Mouse (Mus musculus) stomach, embryonic 14.5 days (tissue): ENCODE measurements around the gene Htr1d. TPM values are rescaled to one million over a fixed set of nuclear protein-coding genes. Genes with fewer than 3 reads are reported as not detected.

Source experiments
- ATAC-seq: fragments of 200-750 bp; cut with Nextera tagmentation; 2 replicates; pipeline ENCODE4 v1.8.0; 2017; ENCODE audit warnings: low read depth, moderate TSS enrichment; ENCODE audit not compliant: insufficient number of reproducible peaks, insufficient read depth, low FRiP score
- H3K27ac ChIP-seq: fragments of 300-500 bp; sonication (generic); 2 replicates; pipeline ENCODE4 v1.5.1; 2014; ENCODE audit warnings: mild to moderate bottlenecking, low read length, moderate library complexity, mixed read lengths
- H3K27me3 ChIP-seq: fragments of 300-500 bp; sonication (generic); 2 replicates; pipeline ENCODE4 v1.6.1; 2014; ENCODE audit warnings: low read length, control low read depth, mixed read lengths; ENCODE audit not compliant: control insufficient read depth, insufficient read depth
- H3K36me3 ChIP-seq: fragments of 300-500 bp; sonication (generic); 2 replicates; pipeline ENCODE4 v1.6.1; 2014; ENCODE audit warnings: mild to moderate bottlenecking, control low read depth, low read length, moderate library complexity, mixed read lengths; ENCODE audit not compliant: control insufficient read depth, insufficient read depth
- H3K4me1 ChIP-seq: fragments of 300-500 bp; sonication (generic); 2 replicates; pipeline ENCODE4 v1.6.1; 2014; ENCODE audit warnings: low read length, control low read depth, mixed read lengths; ENCODE audit not compliant: control insufficient read depth, insufficient read depth
- H3K4me2 ChIP-seq: fragments of 300-500 bp; sonication (generic); replicated peaks from 2 replicates; pipeline ENCODE4 v1.6.1; 2014; ENCODE audit warnings: low read depth, low read length, control low read depth
- H3K4me3 ChIP-seq: fragments of 300-500 bp; sonication (generic); 2 replicates; pipeline ENCODE4 v1.5.1; 2014; ENCODE audit warnings: low read depth, low read length, control low read depth
- H3K9ac ChIP-seq: fragments of 300-500 bp; sonication (generic); replicated peaks from 2 replicates; pipeline ENCODE4 v1.6.1; 2014; ENCODE audit warnings: low read depth, mild to moderate bottlenecking, control low read depth, low read length, moderate library complexity, mixed read lengths
- H3K9me3 ChIP-seq: fragments of 300-500 bp; sonication (generic); 2 replicates; pipeline ENCODE4 v1.6.1; 2016; ENCODE audit warnings: low read depth, low read length, control low read depth; ENCODE audit not compliant: control insufficient read depth
- WGBS: fragments of 180-500 bp; shearing (Covaris S2); extraction: QIAGEN DNeasy Blood & Tissue Kit; methylation state at CpG from one replicate; pipeline ENCODE4 v1.1.7; 2014; 5-methylcytosine and 5-hydroxymethylcytosine counted together
- polyA plus RNA-seq: library from polyadenylated mRNA; unstranded; fragments of >200 nt; fragmentation: Nextera tagmentation; extraction: Ambion mirVana; gene quantifications from 2 replicates; pipeline ENCODE4 v1.2.1, GENCODE M21; 2014

Htr1d gene
- polyA plus RNA-seq, 1 experiment from 2014 or later = 0.42 TPM

DNA sequence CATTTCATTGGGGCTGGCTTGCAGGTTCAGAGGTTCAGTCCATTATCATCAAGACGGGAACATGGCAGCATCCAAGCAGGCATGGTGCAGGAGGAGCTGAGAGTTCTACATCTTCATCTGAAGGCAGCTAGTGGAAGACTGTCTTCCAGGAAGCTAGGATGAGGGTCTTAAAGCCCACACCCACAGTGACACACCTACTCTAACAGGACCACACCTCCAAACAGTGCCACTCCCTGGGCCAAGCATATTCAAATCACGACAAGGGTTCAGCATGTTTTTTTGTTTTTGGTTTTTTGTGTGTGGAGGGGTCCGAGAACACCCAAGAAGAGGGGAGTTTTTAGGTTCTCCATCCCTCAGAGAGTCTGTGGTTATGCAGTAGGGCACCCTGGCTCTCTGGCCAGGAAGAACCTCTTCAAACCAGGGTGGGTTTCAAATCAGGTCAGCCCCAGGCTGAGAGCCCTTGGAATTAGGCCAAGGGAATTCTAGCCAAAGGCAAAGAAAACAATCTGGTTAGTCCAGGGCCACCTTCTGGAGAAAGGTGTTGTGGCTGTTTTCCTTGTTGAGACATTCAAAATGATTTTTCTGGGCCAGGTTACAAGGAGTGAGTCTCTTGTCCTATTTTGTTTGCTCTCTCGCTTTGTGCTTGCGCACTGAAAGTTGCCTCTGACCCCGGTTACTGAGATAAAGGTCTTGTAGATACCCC is 33.3 kb downstream of the Htr1d start:
- Histone ChIP-seq H3K9me3 (no peaks in the 10 kb centered on the region), H3K4me1 (no peaks in the 10 kb centered on the region), H3K27me3 (no peaks in the 10 kb centered on the region), H3K4me3 (no peak overlapping the region), H3K9ac (no peak overlapping the region), H3K27ac (no peak overlapping the region), H3K4me2 (no peak overlapping the region), H3K36me3 (no peaks in the 10 kb centered on the region)
- WGBS = 89% methylated on average over 6 of the region's 6 CpGs
- ATAC-seq = no peak

DNA sequence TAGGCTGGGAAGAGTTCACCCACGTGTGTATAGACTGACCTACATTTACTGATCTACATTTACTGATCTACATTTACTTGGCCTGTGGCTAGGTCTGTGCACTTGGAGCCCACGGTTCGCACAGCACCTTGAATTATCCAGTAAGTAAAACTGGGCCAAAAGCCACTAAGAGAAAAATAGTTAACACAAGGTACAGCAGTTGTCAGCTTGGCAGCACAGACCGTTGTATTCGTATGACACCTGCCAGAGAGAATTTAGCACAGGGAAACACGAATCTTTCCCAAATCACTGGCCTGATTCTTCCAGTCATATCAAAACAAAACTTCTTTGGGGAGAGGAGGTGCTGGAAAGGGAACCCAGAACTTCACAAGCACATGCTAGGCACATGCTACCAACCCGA is 35.0 kb downstream of the Htr1d start:
- 0 out of 2 replicates have a peak, but pooled peaks cover under 1% of the 10 kb centered on the region for H3K27me3 ChIP-seq
- no peaks in the 10 kb centered on the region for H3K9me3 ChIP-seq
- no peak overlapping the region for H3K27ac ChIP-seq
- ATAC-seq = no peak
- 84% methylated on average over 7 of the region's 7 CpGs for WGBS
- no peaks in the 10 kb centered on the region for H3K36me3 ChIP-seq
- H3K4me1 ChIP-seq = 0 out of 2 replicates have a peak, but pooled peaks cover 3% of the 10 kb centered on the region
- H3K9ac ChIP-seq = no peak overlapping the region
- H3K4me3 ChIP-seq = no peak overlapping the region
- no peak overlapping the region for H3K4me2 ChIP-seq

DNA sequence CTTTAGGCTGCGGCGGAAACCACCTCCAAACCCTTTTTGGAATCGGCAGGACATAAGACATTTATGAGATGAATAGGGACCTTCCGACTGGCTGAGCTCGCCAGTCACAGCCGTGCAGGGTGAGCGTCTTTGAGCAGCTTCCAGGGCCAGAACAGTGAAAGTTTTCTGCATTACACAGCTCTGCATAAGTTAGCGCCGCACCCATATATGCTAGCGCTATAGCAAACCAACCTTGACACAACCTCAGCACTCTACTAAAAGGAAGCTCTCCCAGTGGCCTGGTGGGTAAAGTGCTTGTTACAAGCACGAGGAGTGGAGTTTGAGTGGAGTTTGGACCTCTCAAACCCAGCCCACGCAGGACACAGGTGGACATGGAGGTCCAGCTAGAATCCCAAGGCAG is 35.9 kb downstream of the Htr1d start:
- Histone ChIP-seq H3K27me3 (0 out of 2 replicates have a peak, but pooled peaks cover 3% of the 10 kb centered on the region), H3K4me1 (peaks cover 7% of the 10 kb centered on the region; the same call in 1 of the 2 replicates), H3K4me2 (no peak overlapping the region), H3K27ac (no peak overlapping the region), H3K4me3 (no peak overlapping the region), H3K36me3 (no peaks in the 10 kb centered on the region), H3K9me3 (no peaks in the 10 kb centered on the region), H3K9ac (no peak overlapping the region)
- WGBS = 82% methylated on average over 12 of the region's 12 CpGs
- no peak for ATAC-seq

DNA sequence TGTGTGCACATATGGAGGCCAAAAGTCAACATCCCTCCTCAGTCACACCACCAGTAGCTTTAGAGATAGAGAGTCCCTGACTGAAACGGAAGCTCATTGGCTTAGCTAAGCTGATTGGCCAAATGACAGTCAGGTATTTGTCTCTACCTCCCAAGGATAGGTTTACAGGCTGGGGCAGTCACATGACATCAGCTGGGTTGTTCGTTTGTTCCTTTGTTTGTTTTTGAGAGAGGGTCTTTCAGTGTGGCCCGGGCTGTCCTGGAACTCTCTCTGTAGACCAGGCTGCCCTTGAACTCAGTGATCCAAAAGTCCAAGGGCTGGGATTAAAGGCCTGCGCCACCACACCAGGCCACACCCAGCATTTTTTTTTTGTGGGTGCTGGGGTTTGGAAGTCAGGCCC is 37.9 kb downstream of the Htr1d start:
- Histone ChIP-seq H3K4me2 (no peak overlapping the region; the same call in 1 of the 2 replicates), H3K4me3 (no peak overlapping the region), H3K27ac (no peak overlapping the region), H3K4me1 (peaks cover 7% of the 10 kb centered on the region; the same call in 1 of the 2 replicates), H3K27me3 (0 out of 2 replicates have a peak, but pooled peaks cover 3% of the 10 kb centered on the region), H3K36me3 (no peaks in the 10 kb centered on the region), H3K9ac (no peak overlapping the region), H3K9me3 (no peaks in the 10 kb centered on the region)
- ATAC-seq = no peak
- 42% methylated on average over 4 of the region's 4 CpGs for WGBS

DNA sequence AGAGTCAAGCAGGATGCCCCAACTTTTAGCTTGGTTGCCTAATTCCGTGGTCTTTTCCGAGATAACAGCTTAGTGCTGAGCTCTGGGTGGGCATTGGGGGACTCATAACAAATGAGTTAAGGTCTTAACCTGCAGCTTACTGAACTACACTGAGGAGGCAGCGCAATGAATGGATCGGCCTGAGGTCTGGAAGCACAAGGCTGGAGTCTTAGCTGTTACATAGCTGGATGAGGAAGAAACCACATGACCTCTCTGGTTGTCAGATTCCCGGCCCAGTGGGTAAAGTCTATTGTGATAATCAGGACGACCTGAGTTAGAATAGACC is 38.4 kb downstream of the Htr1d start:
- peak overlapping the region; percentile 64 for H3K4me3 ChIP-seq
- no peak overlapping the region for H3K9ac ChIP-seq
- no peaks in the 10 kb centered on the region for H3K9me3 ChIP-seq
- 16% methylated on average over 6 of the region's 6 CpGs for WGBS
- no peak for ATAC-seq
- no peaks in the 10 kb centered on the region for H3K36me3 ChIP-seq
- 0 out of 2 replicates have a peak, but pooled peaks cover 3% of the 10 kb centered on the region for H3K27me3 ChIP-seq
- peaks cover 7% of the 10 kb centered on the region; the same call in 1 of the 2 replicates for H3K4me1 ChIP-seq
- no peak overlapping the region for H3K27ac ChIP-seq
- peak overlapping the region; percentile 97 for H3K4me2 ChIP-seq

DNA sequence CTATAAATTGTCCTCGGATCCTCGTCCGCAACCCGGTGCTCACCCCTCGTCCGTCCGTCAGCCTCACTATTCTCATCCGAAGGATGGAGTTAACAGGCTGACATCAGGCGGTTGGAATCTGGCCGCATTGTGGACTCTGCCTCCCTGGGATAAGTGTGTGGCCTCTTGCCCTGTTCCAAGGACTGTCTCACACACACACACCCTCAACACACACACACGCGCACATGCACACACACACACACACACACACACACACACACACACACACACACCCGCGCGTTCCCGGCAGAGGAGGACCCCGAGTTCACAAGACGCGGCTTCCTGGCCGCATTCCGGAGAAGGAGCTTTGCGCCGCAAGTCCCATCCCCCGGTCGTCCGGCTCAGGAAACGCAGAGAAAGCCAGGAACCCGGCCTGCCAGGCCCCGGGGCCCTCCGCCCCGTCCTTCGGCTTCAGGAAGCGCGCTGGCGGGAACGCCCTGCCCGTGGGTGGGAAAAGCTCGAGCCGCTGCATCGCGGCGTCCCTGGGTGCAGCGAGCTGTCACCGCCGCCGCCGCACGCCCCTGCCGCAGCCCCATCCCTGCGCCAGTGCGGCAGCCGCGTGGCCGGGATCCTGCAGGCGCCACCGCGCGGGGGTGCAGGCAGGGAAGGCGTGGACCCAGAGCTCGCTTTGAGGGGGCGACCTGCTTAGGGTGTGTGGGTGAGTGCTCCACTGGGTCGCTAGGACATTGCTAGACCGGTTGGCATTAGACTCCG is 38.9 kb downstream of the Htr1d start, which contains the start of gene 6030445D17Rik:
Gene 6030445D17Rik, plus strand, starts transcription at position 165 of the 753 bp plus-strand sequence.
- Histone ChIP-seq H3K27ac (peak within 1 kb of the TSS; percentile 72; the same call in 1 of the 2 replicates), H3K4me1 (peaks cover 7% of the 10 kb centered on the region; the same call in 1 of the 2 replicates), H3K4me3 (peak within 1 kb of the TSS; percentile 64), H3K9ac (peak within 1 kb of the TSS; percentile 58), H3K4me2 (peak within 1 kb of the TSS; percentile 97), H3K36me3 (no peaks in the 10 kb centered on the region), H3K27me3 (0 out of 2 replicates have a peak, but pooled peaks cover 3% of the 10 kb centered on the region), H3K9me3 (no peaks in the 10 kb centered on the region)
- under 1% methylated on average over 64 of the region's 64 CpGs for WGBS
- peak; percentile 77 for ATAC-seq

DNA sequence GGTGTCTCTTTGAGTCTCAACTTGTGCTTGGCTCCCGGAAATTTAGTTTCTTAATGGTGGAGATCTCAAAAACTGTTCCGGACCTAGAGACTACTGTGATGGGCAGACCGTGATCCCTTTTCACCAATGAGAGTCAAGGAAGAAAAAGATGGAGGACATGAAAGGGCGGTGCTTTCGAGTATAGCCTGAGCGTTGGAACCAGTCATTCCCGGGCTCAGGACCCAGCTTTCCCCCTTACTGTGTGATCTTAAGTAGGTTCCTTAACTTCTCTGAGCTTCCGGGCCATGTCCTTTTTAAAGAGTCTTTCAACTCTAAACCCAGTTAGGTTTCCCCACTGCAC is 39.5 kb downstream of the Htr1d start:
- peak overlapping the region; percentile 58 for H3K9ac ChIP-seq
- WGBS = 2% methylated on average over 8 of the region's 8 CpGs
- no peaks in the 10 kb centered on the region for H3K36me3 ChIP-seq
- peak; percentile 47 for ATAC-seq
- peak overlapping the region; percentile 72; the same call in 1 of the 2 replicates for H3K27ac ChIP-seq
- peak overlapping the region; percentile 97 for H3K4me2 ChIP-seq
- peaks cover 7% of the 10 kb centered on the region; the same call in 1 of the 2 replicates for H3K4me1 ChIP-seq
- H3K27me3 ChIP-seq = 0 out of 2 replicates have a peak, but pooled peaks cover 3% of the 10 kb centered on the region
- H3K9me3 ChIP-seq = no peaks in the 10 kb centered on the region
- peak overlapping the region; percentile 64 for H3K4me3 ChIP-seq

DNA sequence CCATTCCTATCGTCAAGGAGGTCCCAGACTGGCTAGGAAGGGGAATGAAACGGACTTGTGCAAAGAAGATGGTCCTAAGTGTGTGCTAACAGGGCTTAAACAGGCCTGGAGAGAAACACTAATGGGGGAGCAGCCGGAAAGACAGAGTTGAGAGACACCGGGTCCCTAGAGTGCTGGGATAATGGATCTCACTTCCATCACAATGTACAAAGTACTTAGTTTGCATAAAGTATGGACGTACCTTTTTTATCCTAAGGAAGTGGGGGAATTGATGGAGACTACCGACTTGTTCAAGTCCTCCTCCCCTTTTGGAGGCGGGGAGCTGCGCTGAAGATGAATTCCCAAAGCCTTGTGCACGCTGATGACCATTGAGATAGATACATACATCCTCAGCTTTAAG is 40.1 kb downstream of the Htr1d start:
- Histone ChIP-seq H3K4me3 (peak overlapping the region; percentile 64; the same call in 1 of the 2 replicates), H3K27me3 (0 out of 2 replicates have a peak, but pooled peaks cover 3% of the 10 kb centered on the region), H3K9me3 (no peaks in the 10 kb centered on the region), H3K9ac (no peak overlapping the region), H3K4me1 (peaks cover 7% of the 10 kb centered on the region; the same call in 1 of the 2 replicates), H3K36me3 (no peaks in the 10 kb centered on the region), H3K27ac (no peak overlapping the region), H3K4me2 (peak overlapping the region; percentile 97)
- ATAC-seq = no peak
- 27% methylated on average over 9 of the region's 9 CpGs for WGBS
